8 mouse cellular contexts compared by ENCODE assay signal in the genomic region with DNA sequence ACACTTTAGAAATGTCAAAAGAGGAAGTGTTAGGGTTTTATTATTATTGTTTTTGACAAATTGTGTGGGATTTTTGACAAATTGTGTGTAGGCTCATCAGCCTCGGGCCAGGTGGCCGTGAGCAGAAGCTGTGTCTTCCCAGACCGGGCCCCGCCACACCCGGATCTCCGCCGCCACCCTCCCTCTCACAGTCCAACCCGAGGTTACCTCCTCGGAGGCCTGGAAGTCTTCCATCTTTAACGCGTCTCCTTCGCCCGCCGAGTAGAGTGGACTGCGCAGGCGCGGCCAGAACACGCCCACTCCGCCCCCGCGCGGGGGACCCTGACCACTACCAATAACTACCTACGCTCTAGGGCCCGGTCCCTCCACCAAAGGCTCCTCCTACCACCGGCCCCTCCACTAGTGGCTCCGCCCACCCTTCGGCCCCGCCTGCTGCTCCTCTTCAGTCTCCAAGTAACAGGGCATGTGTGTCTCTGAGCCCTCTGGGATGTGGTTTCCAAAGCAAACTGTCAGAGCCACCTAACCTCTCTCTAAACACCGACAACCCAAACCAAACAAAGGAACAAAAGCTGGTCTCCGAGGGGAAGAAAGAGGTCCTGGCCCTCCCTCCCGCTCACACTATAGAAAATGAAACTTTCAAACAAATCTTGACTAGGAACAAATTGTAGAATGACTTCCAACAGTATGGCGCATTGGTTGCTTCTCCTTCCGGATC. TPM values are rescaled to one million over a fixed set of nuclear protein-coding genes. Genes with fewer than 3 reads are reported as not detected.
DNase-seq lines count a peak whose midpoint lies in the region; ATAC-seq and TF ChIP-seq lines count a peak whose summit lies in the region.
"Not testable (repeated sequence)": the region's sequence is repeated elsewhere in the genome, so short reads cannot be mapped to it uniquely, and the experiment has no call there.

A gene (minus strand): TSS at position 334 of the 715 bp plus-strand sequence.

- peak; percentile 96 for ATAC-seq in forebrain, embryonic 15.5 days (replicated peaks)
- peak; percentile 93 for ATAC-seq in liver, embryonic 14.5 days (ENCODE audit: insufficient read depth)
- ATAC-seq in stomach, embryonic 15.5 days (ENCODE audit: insufficient read depth, low FRiP score, low read depth), result peak; percentile 95

- H3K4me1 ChIP-seq in E14TG2a.4 (replicated peaks; ENCODE audit: low read depth, low read length); forebrain, embryonic 15.5 days; liver, embryonic 14.5 days (replicated peaks; ENCODE audit: control insufficient read depth in 2 of 2, insufficient read depth in 2 of 2, low read length in 1 of 2); stomach, embryonic 15.5 days: not testable (repeated sequence)

- H3K9me3 ChIP-seq in E14TG2a.4 (ENCODE audit: low read length); forebrain, embryonic 15.5 days; liver, embryonic 14.5 days (ENCODE audit: control insufficient read depth, low read length); stomach, embryonic 15.5 days: not testable (repeated sequence)

- not testable (repeated sequence) for TF ChIP-seq CTCF in E14TG2a.4 (conservative IDR thresholded peaks at IDR 0.05; ENCODE audit: low read length); liver, embryonic 14.5 days (IDR thresholded peaks at IDR 0.05; ENCODE audit: low read depth)

- H3K9ac ChIP-seq in forebrain, embryonic 15.5 days (replicated peaks), result peak within 1 kb of the TSS; percentile 58
- H3K9ac ChIP-seq in liver, embryonic 14.5 days (replicated peaks), result peak within 1 kb of the TSS; percentile 69
- peak within 1 kb of the TSS; percentile 12; the same call in 1 of the 2 replicates for H3K9ac ChIP-seq in stomach, embryonic 15.5 days

- not testable (repeated sequence) for TF ChIP-seq EP300 in liver, embryonic 14.5 days (IDR thresholded peaks at IDR 0.05; ENCODE audit: low read depth)

- peak; percentile 66 for DNase-seq in cerebellum, adult 11 months
- peak; percentile 61 to 71 for DNase-seq in heart, postnatal 14 days
- DNase-seq in kidney, postnatal 4 days, result peak; percentile 68 to 76
- not testable (repeated sequence) for DNase-seq in liver, embryonic 14.5 days (ENCODE audit: low read depth in 3 of 3, low spot score in 3 of 3)
- peak; percentile 75 for DNase-seq in naive thymus-derived CD4-positive, alpha-beta T cell, adult 2 months (ENCODE audit: low read depth)

- H3K36me3 ChIP-seq in E14TG2a.4 (ENCODE audit: insufficient read depth, low read length); forebrain, embryonic 15.5 days; liver, embryonic 14.5 days (replicated peaks; ENCODE audit: control insufficient read depth, insufficient read depth, low read depth); stomach, embryonic 15.5 days: not testable (repeated sequence)

- 3% methylated on average over 25 of the region's 33 CpGs for WGBS in forebrain, embryonic 15.5 days
- WGBS in liver, embryonic 14.5 days (ENCODE audit: insufficient replicate concordance), result 3% methylated on average over 22 of the region's 33 CpGs
- WGBS in stomach, embryonic 15.5 days, result 2% methylated on average over 21 of the region's 33 CpGs

- H3K27ac ChIP-seq in forebrain, embryonic 15.5 days (replicated peaks), result peak within 1 kb of the TSS; percentile 91
- H3K27ac ChIP-seq in liver, embryonic 14.5 days, result not testable (repeated sequence)
- H3K27ac ChIP-seq in stomach, embryonic 15.5 days, result peak within 1 kb of the TSS; percentile 80

- peak within 1 kb of the TSS; percentile 77 for H3K4me3 ChIP-seq in E14TG2a.4 (replicated peaks; ENCODE audit: low read length)
- H3K4me3 ChIP-seq in forebrain, embryonic 15.5 days, result peak within 1 kb of the TSS; percentile 50
- peak within 1 kb of the TSS; percentile 55 to 66 for H3K4me3 ChIP-seq in liver, embryonic 14.5 days (ENCODE audit: insufficient read depth in 1 of 2, low read depth in 2 of 2, low read length in 2 of 2)
- peak within 1 kb of the TSS; percentile 55 for H3K4me3 ChIP-seq in stomach, embryonic 15.5 days (replicated peaks)

- H3K4me2 ChIP-seq in forebrain, embryonic 15.5 days (replicated peaks), result peak within 1 kb of the TSS; percentile 40
- H3K4me2 ChIP-seq in liver, embryonic 14.5 days (ENCODE audit: low read depth), result peak within 1 kb of the TSS; percentile 73
- H3K4me2 ChIP-seq in stomach, embryonic 15.5 days, result peak within 1 kb of the TSS; percentile 52

- H3K27me3 ChIP-seq in E14TG2a.4 (ENCODE audit: insufficient read depth, low read length); forebrain, embryonic 15.5 days; liver, embryonic 14.5 days (ENCODE audit: control insufficient read depth, insufficient read depth, low read length); stomach, embryonic 15.5 days (replicated peaks): not testable (repeated sequence)

- intact Hi-C loops in heart, postnatal 14 days (cut with DNase I), result not testable (repeated sequence)

RNA-seq across cellular contexts. Expression of the gene that starts here (rescaled TPM):
- 238 and 242 TPM in 2 replicates for polyA plus RNA-seq in forebrain, embryonic 15.5 days (2015; fragmentation: Nextera tagmentation; extraction: Ambion mirVana)
- total RNA-seq in heart, postnatal 14 days (2021), result 10 to 100 TPM; 73.6 to 75.8 TPM
- polyA plus RNA-seq in liver, embryonic 14.5 days (2012; rRNA removed), result 61.5 and 69.6 TPM in 2 replicates
- polyA plus RNA-seq in liver, embryonic 14.5 days (2014; fragmentation: Nextera tagmentation; extraction: Ambion mirVana), result 106 and 109 TPM in 2 replicates
- polyA plus RNA-seq in stomach, embryonic 15.5 days (2015; fragmentation: Nextera tagmentation; extraction: Ambion mirVana), result 226 and 249 TPM in 2 replicates

Comparison
In these comparisons a context has a peak if more than half of its experiments do, and no peak if none do; other contexts are left out.
1. H3K9ac ChIP-seq: peak in every context shown above with its lines; median percentile 69 in liver, embryonic 14.5 days; 58 in forebrain, embryonic 15.5 days; 12 in stomach, embryonic 15.5 days.